Mouse (Mus musculus): Measurements from ENCODE around the gene Hes5. TPM values are rescaled to one million over a fixed set of nuclear protein-coding genes. Genes with fewer than 3 reads are reported as not detected.

The Hes5 gene
- polyA plus RNA-seq, 2 experiments = 0.04 TPM; not detected in 1

GRCm38 (mm10) chr4:154933306-154933907, 27.3 kb upstream of the Hes5 start:
- H3K27ac ChIP-seq = no peak overlapping the region
- H3K27me3 ChIP-seq (ENCODE audit: control insufficient read depth, insufficient read depth, low read length) = no peaks in the 10 kb centered on the region
- DNase-seq (ENCODE audit: low read depth in 3 of 3, low spot score in 3 of 3) (no peak), ATAC-seq (ENCODE audit: insufficient read depth) (no peak)
- H3K4me3 ChIP-seq (ENCODE audit: insufficient read depth in 1 of 2, low read depth in 2 of 2, low read length in 2 of 2) = no peak overlapping the region
- 60% methylated on average over 13 of the region's 13 CpGs for WGBS (ENCODE audit: insufficient replicate concordance)
- H3K4me2 ChIP-seq (ENCODE audit: low read depth) = no peak overlapping the region
- H3K9me3 ChIP-seq (ENCODE audit: control insufficient read depth, low read length) = no peaks in the 10 kb centered on the region
- TF ChIP-seq EP300 (IDR thresholded peaks at IDR 0.05; ENCODE audit: low read depth) (no peak), CTCF (IDR thresholded peaks at IDR 0.05; ENCODE audit: low read depth) (no peak)
- H3K4me1 ChIP-seq (replicated peaks; ENCODE audit: control insufficient read depth in 2 of 2, insufficient read depth in 2 of 2, low read length in 1 of 2) = peaks cover 20% of the 10 kb centered on the region in 2 experiments
- H3K9ac ChIP-seq (replicated peaks) = no peak overlapping the region
- no peaks in the 10 kb centered on the region for H3K36me3 ChIP-seq (replicated peaks; ENCODE audit: control insufficient read depth, insufficient read depth, low read depth)

GRCm38 (mm10) chr4:154934800-154935199, 25.9 kb upstream of the Hes5 start:
- ATAC-seq (ENCODE audit: insufficient read depth) (no peak), DNase-seq (ENCODE audit: low read depth in 3 of 3, low spot score in 3 of 3) (no peak)
- Histone ChIP-seq H3K27me3 (ENCODE audit: control insufficient read depth, insufficient read depth, low read length) (no peaks in the 10 kb centered on the region), H3K36me3 (replicated peaks; ENCODE audit: control insufficient read depth, insufficient read depth, low read depth) (no peaks in the 10 kb centered on the region), H3K27ac (no peak overlapping the region), H3K4me1 (replicated peaks; ENCODE audit: control insufficient read depth in 2 of 2, insufficient read depth in 2 of 2, low read length in 1 of 2) (peaks cover 6 to 7% of the 10 kb centered on the region in 2 experiments), H3K4me3 (ENCODE audit: insufficient read depth in 1 of 2, low read depth in 2 of 2, low read length in 2 of 2) (no peak overlapping the region), H3K9me3 (ENCODE audit: control insufficient read depth, low read length) (no peaks in the 10 kb centered on the region), H3K4me2 (ENCODE audit: low read depth) (no peak overlapping the region), H3K9ac (replicated peaks) (no peak overlapping the region)
- WGBS (ENCODE audit: insufficient replicate concordance) = 72% methylated on average over 2 of the region's 2 CpGs
- no peak for TF ChIP-seq EP300 (IDR thresholded peaks at IDR 0.05; ENCODE audit: low read depth)
- no peak for TF ChIP-seq CTCF (IDR thresholded peaks at IDR 0.05; ENCODE audit: low read depth)

GRCm38 (mm10) chr4:154935788-154936187, 24.9 kb upstream of the Hes5 start:
- Histone ChIP-seq H3K9ac (replicated peaks) (no peak overlapping the region), H3K36me3 (replicated peaks; ENCODE audit: control insufficient read depth, insufficient read depth, low read depth) (no peaks in the 10 kb centered on the region), H3K4me3 (ENCODE audit: insufficient read depth in 1 of 2, low read depth in 2 of 2, low read length in 2 of 2) (no peak overlapping the region), H3K4me2 (ENCODE audit: low read depth) (no peak overlapping the region), H3K9me3 (ENCODE audit: control insufficient read depth, low read length) (no peaks in the 10 kb centered on the region), H3K27me3 (ENCODE audit: control insufficient read depth, insufficient read depth, low read length) (no peaks in the 10 kb centered on the region), H3K4me1 (replicated peaks; ENCODE audit: control insufficient read depth in 2 of 2, insufficient read depth in 2 of 2, low read length in 1 of 2) (no peaks in the 10 kb centered on the region), H3K27ac (no peak overlapping the region)
- TF ChIP-seq EP300 (IDR thresholded peaks at IDR 0.05; ENCODE audit: low read depth) (no peak), CTCF (IDR thresholded peaks at IDR 0.05; ENCODE audit: low read depth) (peak; percentile 65)
- ATAC-seq (ENCODE audit: insufficient read depth) = no peak
- 78% methylated on average over 7 of the region's 7 CpGs for WGBS (ENCODE audit: insufficient replicate concordance)
- DNase-seq (ENCODE audit: low read depth in 3 of 3, low spot score in 3 of 3) = no peak

- no peak for ATAC-seq (ENCODE audit: insufficient read depth)
These were observed 24.0 kb upstream of the Hes5 start for GRCm38 (mm10) chr4:154936542-154937255.

GRCm38 (mm10) chr4:154937746-154938145, 23.0 kb upstream of the Hes5 start:
- Histone ChIP-seq H3K27ac (no peak overlapping the region), H3K27me3 (ENCODE audit: control insufficient read depth, insufficient read depth, low read length) (no peaks in the 10 kb centered on the region; the same call in 1 of the 2 replicates), H3K36me3 (replicated peaks; ENCODE audit: control insufficient read depth, insufficient read depth, low read depth) (no peaks in the 10 kb centered on the region), H3K9ac (replicated peaks) (no peak overlapping the region), H3K9me3 (ENCODE audit: control insufficient read depth, low read length) (no peaks in the 10 kb centered on the region), H3K4me2 (ENCODE audit: low read depth) (no peak overlapping the region), H3K4me1 (replicated peaks; ENCODE audit: control insufficient read depth in 2 of 2, insufficient read depth in 2 of 2, low read length in 1 of 2) (no peaks in the 10 kb centered on the region), H3K4me3 (ENCODE audit: insufficient read depth in 1 of 2, low read depth in 2 of 2, low read length in 2 of 2) (no peak overlapping the region)
- DNase-seq (ENCODE audit: low read depth in 3 of 3, low spot score in 3 of 3) = no peak
- ATAC-seq (ENCODE audit: insufficient read depth) = no peak
- TF ChIP-seq CTCF (IDR thresholded peaks at IDR 0.05; ENCODE audit: low read depth) (no peak), EP300 (IDR thresholded peaks at IDR 0.05; ENCODE audit: low read depth) (no peak)
- 61% methylated on average over 1 of the region's 1 CpGs for WGBS (ENCODE audit: insufficient replicate concordance)

More at GRCm38 (mm10) chr4:154936542-154937255, 24.0 kb upstream of the Hes5 start:
- Histone ChIP-seq H3K4me1 (replicated peaks; ENCODE audit: control insufficient read depth in 2 of 2, insufficient read depth in 2 of 2, low read length in 1 of 2) (no peaks in the 10 kb centered on the region), H3K4me2 (ENCODE audit: low read depth) (no peak overlapping the region), H3K9ac (replicated peaks) (no peak overlapping the region), H3K27me3 (ENCODE audit: control insufficient read depth, insufficient read depth, low read length) (no peaks in the 10 kb centered on the region; the same call in 1 of the 2 replicates), H3K27ac (no peak overlapping the region), H3K4me3 (ENCODE audit: insufficient read depth in 1 of 2, low read depth in 2 of 2, low read length in 2 of 2) (no peak overlapping the region), H3K36me3 (replicated peaks; ENCODE audit: control insufficient read depth, insufficient read depth, low read depth) (no peaks in the 10 kb centered on the region), H3K9me3 (ENCODE audit: control insufficient read depth, low read length) (no peaks in the 10 kb centered on the region)
- no peak for TF ChIP-seq EP300 (IDR thresholded peaks at IDR 0.05; ENCODE audit: low read depth)
- no peak for TF ChIP-seq CTCF (IDR thresholded peaks at IDR 0.05; ENCODE audit: low read depth)
- DNase-seq (ENCODE audit: low read depth in 3 of 3, low spot score in 3 of 3) = no peak
- WGBS (ENCODE audit: insufficient replicate concordance) = 57% methylated on average over 8 of the region's 8 CpGs
